Mouse (Mus musculus) small intestine, adult 2 months (tissue): ENCODE data around the gene Hist1h4i.

Experiments used
- CTCF ChIP-seq: fragments of 200-500 bp; IDR thresholded peaks from 2 replicates; pipeline ENCODE4 v1.5.1; 2012; ENCODE audit warnings: low read depth, mild to moderate bottlenecking, control low read depth, inconsistent platforms, low read length, moderate library complexity, mixed read lengths; ENCODE audit not compliant: insufficient replicate concordance, insufficient read length; ENCODE audit errors: extremely low read depth
- POLR2A ChIP-seq: fragments of 200-500 bp; IDR thresholded peaks from 2 replicates; pipeline ENCODE4 v1.6.1; 2012; ENCODE audit warnings: low read depth, mild to moderate bottlenecking, control low read depth, inconsistent platforms, low read length, moderate library complexity

DNA sequence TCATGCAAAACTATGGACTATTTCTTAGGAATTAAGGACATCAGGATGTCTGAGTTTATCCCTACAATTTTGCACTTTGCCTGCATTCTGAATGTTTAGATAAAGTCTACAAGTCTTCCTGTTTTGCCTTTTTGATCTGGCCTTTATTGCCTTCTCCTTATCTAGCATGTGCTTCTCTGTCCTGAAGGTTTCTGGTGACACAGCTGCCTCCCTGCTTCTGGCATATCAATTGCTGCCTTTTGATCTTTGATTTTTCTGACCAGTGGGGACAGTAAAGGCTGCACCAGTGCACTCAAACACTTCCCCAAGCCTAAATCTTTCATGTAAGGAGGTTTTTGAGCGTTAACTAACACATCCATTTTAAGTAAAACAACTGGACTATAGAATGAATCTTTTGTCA lies 22.3 kb upstream of the Hist1h4i start:
- TF ChIP-seq POLR2A (no peak), CTCF (no peak)
